Mouse (Mus musculus): Measurements from ENCODE around the gene Cntn3.

DNA sequence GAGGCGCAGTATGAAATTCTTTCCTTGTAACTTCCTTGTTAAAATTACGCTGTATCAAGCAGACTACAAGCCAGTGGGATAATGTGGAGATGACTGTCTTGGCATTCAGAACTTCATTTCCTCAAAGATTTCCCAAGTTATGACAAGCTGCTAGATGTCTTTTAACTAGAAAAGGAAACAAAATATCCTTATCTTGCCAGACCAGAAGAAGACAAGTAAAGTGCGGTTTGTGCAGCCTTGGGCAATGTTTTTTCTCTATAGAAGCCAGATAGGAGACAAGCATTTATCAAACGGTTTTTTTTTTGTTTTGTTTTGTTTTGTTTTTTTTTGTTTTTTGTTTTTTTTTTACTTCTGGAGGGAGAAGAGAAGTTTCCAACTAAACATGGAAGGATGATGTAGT is 37.3 kb downstream of the Cntn3 start:
- TF ChIP-seq CTCF (conservative IDR thresholded peaks at IDR 0.05 in 1 of 2, IDR thresholded peaks at IDR 0.05 in 1 of 2; ENCODE audit: low read depth in 2 of 2, low read length in 2 of 2) (no peak), CHD2 (IDR thresholded peaks at IDR 0.05; ENCODE audit: low read length) (no peak), EP300 (IDR thresholded peaks at IDR 0.05; ENCODE audit: low read length) (no peak)

Data from CH12.LX (cell line).